Mouse (Mus musculus) MEL (cell line): ENCODE measurements around the gene Gm38392. TPM values are rescaled to one million over a fixed set of nuclear protein-coding genes. Genes with fewer than 3 reads are reported as not detected.

ENCODE experiments used
- DNase-seq: peaks from one replicate; pipeline ENCODE4 v3.0.0; 2011; ENCODE audit warnings: low read depth, low spot score
- H3K27ac ChIP-seq: 2 replicates; pipeline ENCODE4 v1.5.1; 2012; ENCODE audit warnings: low read depth, mild to moderate bottlenecking, control low read depth, low read length, moderate library complexity; ENCODE audit not compliant: control insufficient read depth
- H3K27me3 ChIP-seq, 2 experiments: fragments of 150-350 bp in 1 of 2; sonication (generic) in 1 of 2; 2 replicates each; pipeline ENCODE4 v1.6.1; 2012; ENCODE audit warnings: low read length in 2 of 2, mild to moderate bottlenecking in 2 of 2, improper control_type of control experiment in 1 of 2, moderate library complexity in 1 of 2; ENCODE audit not compliant: insufficient read depth in 2 of 2, control insufficient read depth in 1 of 2
- H3K36me3 ChIP-seq, 2 experiments: 2 replicates each; pipeline ENCODE4 v1.6.1; 2012 to 2014; ENCODE audit warnings: low read length in 2 of 2, improper control_type of control experiment in 1 of 2, inconsistent platforms in 1 of 2, mild to moderate bottlenecking in 1 of 2; ENCODE audit not compliant: insufficient read depth in 2 of 2, control insufficient read depth in 1 of 2
- H3K4me1 ChIP-seq, 2 experiments: fragments of 150-350 bp in 1 of 2; sonication (generic) in 1 of 2; 2 replicates each; pipeline ENCODE4 v1.6.1; 2012; ENCODE audit warnings: low read length in 2 of 2, improper control_type of control experiment in 1 of 2, mild to moderate bottlenecking in 1 of 2; ENCODE audit not compliant: insufficient read depth in 2 of 2, control insufficient read depth in 1 of 2
- H3K4me3 ChIP-seq, 2 experiments: fragments of 150-350 bp in 1 of 2; sonication (generic) in 1 of 2; 2 replicates each; pipeline ENCODE4 v1.5.1; 2012; ENCODE audit warnings: low read depth in 2 of 2, low read length in 2 of 2, mild to moderate bottlenecking in 2 of 2, moderate library complexity in 2 of 2, control low read depth in 1 of 2, improper control_type of control experiment in 1 of 2; ENCODE audit not compliant: control insufficient read depth in 1 of 2, insufficient read depth in 1 of 2
- H3K79me2 ChIP-seq: 2 replicates; pipeline ENCODE4 v1.6.1; 2012; ENCODE audit warnings: mild to moderate bottlenecking, low read length, moderate library complexity; ENCODE audit not compliant: control insufficient read depth, poor library complexity, insufficient read depth
- H3K9ac ChIP-seq: 2 replicates; pipeline ENCODE4 v1.6.1; 2012; ENCODE audit warnings: low read depth, mild to moderate bottlenecking, control low read depth, low read length, moderate library complexity; ENCODE audit not compliant: control insufficient read depth, poor library complexity, severe bottlenecking
- H3K9me3 ChIP-seq: fragments of 150-350 bp; sonication (generic); replicated peaks from 2 replicates; pipeline ENCODE4 v1.6.1; 2012; ENCODE audit warnings: mild to moderate bottlenecking, low read length, improper control_type of control experiment, moderate library complexity; ENCODE audit not compliant: insufficient read depth
- BHLHE40 ChIP-seq: IDR thresholded peaks from 2 replicates; pipeline ENCODE4 v1.6.1; 2012; ENCODE audit warnings: low read depth, mild to moderate bottlenecking, inconsistent platforms, low read length, improper control_type of control experiment, borderline replicate concordance
- CTCF ChIP-seq, 3 experiments: IDR thresholded peaks in 2 of 3; conservative IDR thresholded peaks in 1 of 3; 2 replicates each; pipeline ENCODE4 v1.5.1; 2011 to 2012; ENCODE audit warnings: low read length in 3 of 3, low read depth in 2 of 3, mild to moderate bottlenecking in 2 of 3, improper control_type of control experiment in 1 of 3, inconsistent platforms in 1 of 3, mixed read lengths in 1 of 3, moderate library complexity in 1 of 3; ENCODE audit not compliant: control insufficient read depth in 1 of 3, insufficient read depth in 1 of 3, poor library complexity in 1 of 3, severe bottlenecking in 1 of 3
- EP300 ChIP-seq, 2 experiments: IDR thresholded peaks; 2 replicates each; pipeline ENCODE4 v1.6.1; 2011; ENCODE audit warnings: improper control_type of control experiment in 2 of 2, low read length in 2 of 2, low read depth in 1 of 2, mild to moderate bottlenecking in 1 of 2
- GABPA ChIP-seq: IDR thresholded peaks from 2 replicates; pipeline ENCODE4 v1.6.1; 2012; ENCODE audit warnings: low read depth, mild to moderate bottlenecking, inconsistent platforms, low read length, improper control_type of control experiment, moderate library complexity
- GATA1 ChIP-seq: IDR thresholded peaks from 2 replicates; pipeline ENCODE4 v1.6.1; 2011; ENCODE audit warnings: low read depth, low read length, improper control_type of control experiment
- HCFC1 ChIP-seq: IDR thresholded peaks from 2 replicates; pipeline ENCODE4 v1.6.1; 2012; ENCODE audit warnings: low read depth, mild to moderate bottlenecking, inconsistent platforms, low read length, improper control_type of control experiment, moderate library complexity
- KAT2A ChIP-seq: conservative IDR thresholded peaks from 2 replicates; pipeline ENCODE4 v1.6.1; 2012; ENCODE audit warnings: low read depth, low read length, improper control_type of control experiment, inconsistent platforms
- MAFK ChIP-seq: IDR thresholded peaks from 2 replicates; pipeline ENCODE4 v1.6.1; 2011; ENCODE audit warnings: low read depth, mild to moderate bottlenecking, low read length, improper control_type of control experiment, borderline replicate concordance
- MAX ChIP-seq: IDR thresholded peaks from 2 replicates; pipeline ENCODE4 v1.6.1; 2011; ENCODE audit warnings: low read length, improper control_type of control experiment
- MAZ ChIP-seq: IDR thresholded peaks from 2 replicates; pipeline ENCODE4 v1.6.1; 2012; ENCODE audit warnings: low read depth, mild to moderate bottlenecking, inconsistent platforms, low read length, improper control_type of control experiment
- MEF2A ChIP-seq: IDR thresholded peaks from 2 replicates; pipeline ENCODE4 v1.6.1; 2014; ENCODE audit warnings: low read depth, mild to moderate bottlenecking, inconsistent platforms, low read length, improper control_type of control experiment; ENCODE audit not compliant: poor library complexity, insufficient replicate concordance, severe bottlenecking; ENCODE audit errors: extremely low read depth
- MXI1 ChIP-seq: IDR thresholded peaks from 2 replicates; pipeline ENCODE4 v1.6.1; 2011; ENCODE audit warnings: mild to moderate bottlenecking, low read depth, low read length, improper control_type of control experiment
- NELFE ChIP-seq: IDR thresholded peaks from 2 replicates; pipeline ENCODE4 v1.6.1; 2011; ENCODE audit warnings: low read depth, low read length, improper control_type of control experiment
- POLR2A ChIP-seq, 2 experiments: IDR thresholded peaks; 2 replicates each; pipeline ENCODE4 v1.6.1; 2011 to 2012; ENCODE audit warnings: low read length in 2 of 2, mild to moderate bottlenecking in 2 of 2, control low read depth in 1 of 2, improper control_type of control experiment in 1 of 2, low read depth in 1 of 2, moderate library complexity in 1 of 2; ENCODE audit not compliant: control insufficient read depth in 1 of 2, insufficient read depth in 1 of 2, poor library complexity in 1 of 2
- POLR2AphosphoS2 ChIP-seq: IDR thresholded peaks from 2 replicates; pipeline ENCODE4 v1.6.1; 2011; ENCODE audit warnings: low read length, improper control_type of control experiment
- POLR2AphosphoS5 ChIP-seq: IDR thresholded peaks from 2 replicates; pipeline ENCODE4 v1.6.1; 2012; ENCODE audit warnings: low read depth, borderline replicate concordance, mild to moderate bottlenecking, inconsistent platforms, low read length, moderate library complexity, mixed read lengths
- RAD21 ChIP-seq: IDR thresholded peaks from 2 replicates; pipeline ENCODE4 v1.6.1; 2011; ENCODE audit warnings: mild to moderate bottlenecking, low read depth, low read length, improper control_type of control experiment
- RCOR1 ChIP-seq: IDR thresholded peaks from 2 replicates; pipeline ENCODE4 v1.6.1; 2012; ENCODE audit warnings: low read depth, mild to moderate bottlenecking, inconsistent platforms, low read length, improper control_type of control experiment
- SIN3A ChIP-seq: IDR thresholded peaks from 2 replicates; pipeline ENCODE4 v1.6.1; 2012; ENCODE audit warnings: low read length, improper control_type of control experiment, inconsistent platforms
- SMC3 ChIP-seq: IDR thresholded peaks from 2 replicates; pipeline ENCODE4 v1.6.1; 2011; ENCODE audit warnings: low read depth, low read length, improper control_type of control experiment
- TBP ChIP-seq: IDR thresholded peaks from 2 replicates; pipeline ENCODE4 v1.8.0; 2011; ENCODE audit warnings: low read depth, low read length, improper control_type of control experiment
- UBTF ChIP-seq: IDR thresholded peaks from 2 replicates; pipeline ENCODE4 v1.6.1; 2012; ENCODE audit warnings: low read depth, mild to moderate bottlenecking, inconsistent platforms, low read length, improper control_type of control experiment, moderate library complexity, borderline replicate concordance; ENCODE audit not compliant: insufficient read depth
- USF1 ChIP-seq: IDR thresholded peaks from 2 replicates; pipeline ENCODE4 v1.6.1; 2014; ENCODE audit warnings: low read depth, mild to moderate bottlenecking, inconsistent platforms, low read length, improper control_type of control experiment, moderate library complexity
- USF2 ChIP-seq, 2 experiments: IDR thresholded peaks; 2 replicates each; pipeline ENCODE4 v1.6.1; 2011 to 2012; ENCODE audit warnings: improper control_type of control experiment in 2 of 2, low read length in 2 of 2, borderline replicate concordance in 1 of 2, inconsistent platforms in 1 of 2, low read depth in 1 of 2, mild to moderate bottlenecking in 1 of 2; ENCODE audit not compliant: insufficient read depth in 1 of 2
- ZC3H11A ChIP-seq: IDR thresholded peaks from 2 replicates; pipeline ENCODE4 v1.6.1; 2012; ENCODE audit warnings: low read depth, mild to moderate bottlenecking, inconsistent platforms, low read length, improper control_type of control experiment
- ZKSCAN1 ChIP-seq: IDR thresholded peaks from 2 replicates; pipeline ENCODE4 v1.6.1; 2012; ENCODE audit warnings: low read depth, mild to moderate bottlenecking, inconsistent platforms, low read length, improper control_type of control experiment, moderate library complexity
- ZMIZ1 ChIP-seq: IDR thresholded peaks from 2 replicates; pipeline ENCODE4 v1.6.1; 2012; ENCODE audit warnings: low read depth, mild to moderate bottlenecking, inconsistent platforms, low read length, improper control_type of control experiment, moderate library complexity
- ZNF384 ChIP-seq: IDR thresholded peaks from 2 replicates; pipeline ENCODE4 v1.6.1; 2012; ENCODE audit warnings: low read depth, mild to moderate bottlenecking, inconsistent platforms, low read length, improper control_type of control experiment
- polyA plus RNA-seq, 2 experiments: library from polyadenylated mRNA; stranded (reverse) in 1 of 2; unstranded in 1 of 2; fragments of >175 nt in 1 of 2; fragments of >200 nt in 1 of 2; gene quantifications; 2 replicates each; pipeline versions ENCODE4 v1.2.1 to v1.2.4; 2012; ENCODE audit warnings: low replicate concordance in 2 of 2, low read depth in 1 of 2; ENCODE audit not compliant: insufficient read length in 2 of 2, insufficient read depth in 1 of 2, missing spikeins in 1 of 2
- total RNA-seq: library from RNA; depleted of rRNA; stranded (reverse); fragments of 300-350 nt; gene quantifications from 2 replicates; pipeline ENCODE4 v1.2.3, GENCODE M21; 2012

Gene Gm38392
- total and polyA plus RNA-seq, 3 experiments, result 0.69 to 0.84 TPM; not detected in 1

- H3K9ac ChIP-seq, result no peak overlapping the region
- no peaks in the 10 kb centered on the region for H3K9me3 ChIP-seq
- TF ChIP-seq MAFK, result no peak
- TF ChIP-seq USF1, result no peak
- TF ChIP-seq POLR2AphosphoS5, result no peak
- TF ChIP-seq TBP, result no peak
- no peak for TF ChIP-seq CTCF (IDR thresholded peaks at IDR 0.05 in 2 of 3, conservative IDR thresholded peaks at IDR 0.05 in 1 of 3; ENCODE audit: control insufficient read depth in 1 of 3, insufficient read depth in 1 of 3, low read depth in 2 of 3, low read length in 3 of 3, poor library complexity in 1 of 3, severe bottlenecking in 1 of 3)
- TF ChIP-seq ZKSCAN1, result no peak
- no peak for TF ChIP-seq MAZ
- TF ChIP-seq KAT2A, result no peak
- TF ChIP-seq POLR2AphosphoS2, result no peak
- TF ChIP-seq EP300 (IDR thresholded peaks at IDR 0.05; ENCODE audit: low read depth in 1 of 2, low read length in 2 of 2), result no peak
- TF ChIP-seq NELFE, result no peak
- TF ChIP-seq HCFC1, result no peak
- TF ChIP-seq SMC3, result no peak
- no peak for TF ChIP-seq UBTF
- H3K4me1 ChIP-seq, result peaks cover 0 to 13% of the 10 kb centered on the region in 2 experiments; a peak in 3 of 4 replicates
- H3K79me2 ChIP-seq, result peaks cover 12% of the 10 kb centered on the region
- H3K27me3 ChIP-seq, result no peaks in the 10 kb centered on the region
- peaks cover 0 to 2% of the 10 kb centered on the region in 2 experiments; a peak in 2 of 4 replicates for H3K36me3 ChIP-seq
- no peak overlapping the region for H3K27ac ChIP-seq
- no peak for DNase-seq
- no peak overlapping the region for H3K4me3 ChIP-seq
Measured at GRCm38 (mm10) chr3:88328956-88329355, 41.9 kb upstream of the Gm38392 start.

DNA sequence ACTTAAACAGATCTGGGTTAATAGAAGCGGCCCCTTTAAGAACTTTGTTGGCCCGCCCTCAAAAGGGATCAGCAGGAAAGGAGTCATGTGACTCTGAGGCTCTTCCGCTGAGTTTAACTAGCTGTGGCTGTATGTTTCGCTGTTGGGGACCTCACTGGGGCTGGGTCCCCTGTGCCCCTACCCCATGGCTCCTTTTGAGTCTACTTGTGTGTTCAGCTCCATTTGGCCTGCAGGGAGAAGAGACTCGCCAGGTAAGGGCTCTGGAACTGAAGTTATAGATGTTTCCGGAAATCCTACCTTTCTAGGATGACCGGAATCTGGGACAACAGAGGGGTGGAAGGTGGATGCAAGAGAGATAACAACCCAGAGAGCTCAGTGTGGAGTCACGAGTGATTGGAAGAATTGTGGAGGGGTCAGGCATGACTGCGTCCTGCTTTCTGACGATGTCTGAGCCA, 38.0 kb upstream of the Gm38392 start, which contains the start of gene Glmp:
TSS of gene Glmp (plus strand) at position 73 of the 455 bp plus-strand sequence.
- H3K27ac ChIP-seq, result peak within 1 kb of the TSS; percentile 47
- H3K36me3 ChIP-seq, result peaks cover 2 to 15% of the 10 kb centered on the region in 2 experiments
- TF ChIP-seq GATA1, result no peak
- peak; percentile 85 for TF ChIP-seq HCFC1
- peak; percentile 46 to 93; a peak in 3 of 4 replicates for TF ChIP-seq USF2 (IDR thresholded peaks at IDR 0.05; ENCODE audit: borderline replicate concordance in 1 of 2, insufficient read depth in 1 of 2, low read depth in 1 of 2, low read length in 2 of 2)
- peak; percentile 64; the same call in 1 of the 2 replicates for TF ChIP-seq MAX
- TF ChIP-seq MXI1, result peak; percentile 64; the same call in 1 of the 2 replicates
- 0 out of 2 replicates have a peak, but pooled peaks have one; percentile 65 for TF ChIP-seq BHLHE40
- TF ChIP-seq SMC3, result no peak
- TF ChIP-seq GABPA, result no peak
- TF ChIP-seq ZKSCAN1, result no peak
- TF ChIP-seq POLR2A (IDR thresholded peaks at IDR 0.05; ENCODE audit: control insufficient read depth in 1 of 2, insufficient read depth in 1 of 2, low read depth in 1 of 2, low read length in 2 of 2, poor library complexity in 1 of 2), result peak; percentile 67 to 92
- no peak for TF ChIP-seq POLR2AphosphoS5
- peak; percentile 98 for TF ChIP-seq USF1
- TF ChIP-seq UBTF, result no peak
- no peak for TF ChIP-seq MAFK
- TF ChIP-seq TBP, result peak; percentile 68; the same call in 1 of the 2 replicates
- peak; percentile 99 for TF ChIP-seq SIN3A
- no peak for TF ChIP-seq CTCF (IDR thresholded peaks at IDR 0.05 in 2 of 3, conservative IDR thresholded peaks at IDR 0.05 in 1 of 3; ENCODE audit: control insufficient read depth in 1 of 3, insufficient read depth in 1 of 3, low read depth in 2 of 3, low read length in 3 of 3, poor library complexity in 1 of 3, severe bottlenecking in 1 of 3)
- TF ChIP-seq NELFE, result peak; percentile 85
- TF ChIP-seq MEF2A, result no peak
- TF ChIP-seq ZNF384, result no peak
- 0 out of 2 replicates have a peak, but pooled peaks have one; percentile 30 for TF ChIP-seq RCOR1
- TF ChIP-seq ZC3H11A, result no peak
- no peak for TF ChIP-seq RAD21
- TF ChIP-seq ZMIZ1, result peak; percentile 77; the same call in 1 of the 2 replicates

More for the DNA sequence above, 38.0 kb upstream of the Gm38392 start, which contains the start of gene Glmp:
- peak within 1 kb of the TSS; percentile 92 for H3K9ac ChIP-seq
- H3K4me3 ChIP-seq, result peak within 1 kb of the TSS; percentile 98 to 99
- no peaks in the 10 kb centered on the region for H3K9me3 ChIP-seq
- DNase-seq, result peak; percentile 89
- peaks cover 0 to 13% of the 10 kb centered on the region in 2 experiments; a peak in 3 of 4 replicates for H3K4me1 ChIP-seq
- H3K79me2 ChIP-seq, result peaks cover 12% of the 10 kb centered on the region
- no peaks in the 10 kb centered on the region for H3K27me3 ChIP-seq
